Mouse (Mus musculus) intestine, embryonic 16.5 days (tissue): ENCODE results near the gene Fn1. TPM values are rescaled to one million over a fixed set of nuclear protein-coding genes. Genes with fewer than 3 reads are reported as not detected.

ENCODE experiments used
- ATAC-seq: fragments of 200-750 bp; cut with Nextera tagmentation; 2 replicates; pipeline ENCODE4 v1.8.0; 2017; ENCODE audit warnings: moderate TSS enrichment, moderate library complexity
- H3K27ac ChIP-seq: fragments of 300-500 bp; sonication (generic); 2 replicates; pipeline ENCODE4 v1.5.1; 2014; ENCODE audit warnings: mild to moderate bottlenecking, low read length
- H3K27me3 ChIP-seq: fragments of 300-500 bp; sonication (generic); replicated peaks from 2 replicates; pipeline ENCODE4 v1.6.1; 2014; ENCODE audit warnings: low read length, control low read depth, mixed read lengths; ENCODE audit not compliant: control insufficient read depth, insufficient read depth
- H3K36me3 ChIP-seq: fragments of 300-500 bp; sonication (generic); 2 replicates; pipeline ENCODE4 v1.6.1; 2014; ENCODE audit warnings: low read length, control low read depth; ENCODE audit not compliant: control insufficient read depth, insufficient read depth
- H3K4me1 ChIP-seq: fragments of 300-500 bp; sonication (generic); 2 replicates; pipeline ENCODE4 v1.6.1; 2014; ENCODE audit warnings: low read length, control low read depth, mixed read lengths; ENCODE audit not compliant: control insufficient read depth, insufficient read depth
- H3K4me2 ChIP-seq: fragments of 300-500 bp; sonication (generic); 2 replicates; pipeline ENCODE4 v1.6.1; 2014; ENCODE audit warnings: low read depth, low read length, control low read depth
- H3K4me3 ChIP-seq: fragments of 300-500 bp; sonication (generic); 2 replicates; pipeline ENCODE4 v1.5.1; 2014; ENCODE audit warnings: mild to moderate bottlenecking, low read length
- H3K9ac ChIP-seq: fragments of 300-500 bp; sonication (generic); 2 replicates; pipeline ENCODE4 v1.6.1; 2014; ENCODE audit warnings: low read depth, low read length
- H3K9me3 ChIP-seq: fragments of 300-500 bp; sonication (generic); 2 replicates; pipeline ENCODE4 v1.6.1; 2016; ENCODE audit warnings: low read length, control low read depth; ENCODE audit not compliant: control insufficient read depth
- WGBS: fragments of 180-500 bp; shearing (Covaris S2); extraction: QIAGEN DNeasy Blood & Tissue Kit; methylation state at CpG from one replicate; pipeline ENCODE4 v1.1.7; 2014; 5-methylcytosine and 5-hydroxymethylcytosine counted together
- polyA plus RNA-seq: library from polyadenylated mRNA; unstranded; fragments of >200 nt; fragmentation: Nextera tagmentation; extraction: Ambion mirVana; gene quantifications from 2 replicates; pipeline ENCODE4 v1.2.1, GENCODE M21; 2015

Fn1 gene
- polyA plus RNA-seq, 1 experiment from 2014 or later, result 63.2 TPM

- Histone ChIP-seq H3K4me3 (no peak overlapping the region), H3K27me3 (no peaks in the 10 kb centered on the region), H3K9me3 (no peaks in the 10 kb centered on the region), H3K36me3 (peaks cover 14% of the 10 kb centered on the region), H3K27ac (no peak overlapping the region), H3K9ac (no peak overlapping the region), H3K4me2 (no peak overlapping the region), H3K4me1 (no peaks in the 10 kb centered on the region)
- 95% methylated on average over 11 of the region's 11 CpGs for WGBS
- no peak for ATAC-seq
Observed at GRCm38 (mm10) chr1:71641206-71641605, 11.8 kb downstream of the Fn1 start.

DNA sequence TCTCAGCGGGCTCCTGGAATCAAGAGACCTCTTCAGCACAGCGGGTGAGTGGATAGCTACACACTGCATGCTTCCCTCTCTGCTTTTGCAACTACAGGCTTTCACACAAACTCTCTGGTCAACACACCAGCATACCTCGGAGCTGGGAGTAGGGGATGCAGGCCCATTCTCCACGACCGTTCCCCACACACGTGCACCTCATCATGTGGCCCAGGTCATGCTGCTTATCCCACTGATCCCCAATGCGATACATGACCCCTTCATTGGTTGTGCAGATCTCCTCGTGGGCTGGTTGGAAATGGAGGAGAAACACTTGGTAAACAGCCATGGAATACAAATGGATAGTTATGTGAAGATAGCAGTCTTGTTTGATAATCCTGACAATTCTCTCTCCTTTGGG is 12.8 kb downstream of the Fn1 start:
- no peak overlapping the region for H3K4me2 ChIP-seq

GRCm38 (mm10) chr1:71636665-71637064 is 16.3 kb downstream of the Fn1 start:
- Histone ChIP-seq H3K9me3 (no peaks in the 10 kb centered on the region), H3K9ac (no peak overlapping the region), H3K27ac (no peak overlapping the region), H3K27me3 (no peaks in the 10 kb centered on the region), H3K4me2 (no peak overlapping the region), H3K4me3 (no peak overlapping the region), H3K36me3 (peaks cover 9% of the 10 kb centered on the region), H3K4me1 (no peaks in the 10 kb centered on the region)
- ATAC-seq, result no peak
- 93% methylated on average over 4 of the region's 4 CpGs for WGBS

More for the DNA sequence above, 12.8 kb downstream of the Fn1 start:
- H3K9me3 ChIP-seq, result no peaks in the 10 kb centered on the region
- H3K36me3 ChIP-seq, result peaks cover 12% of the 10 kb centered on the region
- no peak overlapping the region for H3K9ac ChIP-seq
- H3K4me3 ChIP-seq, result no peak overlapping the region
- WGBS, result 94% methylated on average over 8 of the region's 8 CpGs
- H3K27ac ChIP-seq, result no peak overlapping the region
- H3K27me3 ChIP-seq, result no peaks in the 10 kb centered on the region
- no peak for ATAC-seq
- no peaks in the 10 kb centered on the region for H3K4me1 ChIP-seq

DNA sequence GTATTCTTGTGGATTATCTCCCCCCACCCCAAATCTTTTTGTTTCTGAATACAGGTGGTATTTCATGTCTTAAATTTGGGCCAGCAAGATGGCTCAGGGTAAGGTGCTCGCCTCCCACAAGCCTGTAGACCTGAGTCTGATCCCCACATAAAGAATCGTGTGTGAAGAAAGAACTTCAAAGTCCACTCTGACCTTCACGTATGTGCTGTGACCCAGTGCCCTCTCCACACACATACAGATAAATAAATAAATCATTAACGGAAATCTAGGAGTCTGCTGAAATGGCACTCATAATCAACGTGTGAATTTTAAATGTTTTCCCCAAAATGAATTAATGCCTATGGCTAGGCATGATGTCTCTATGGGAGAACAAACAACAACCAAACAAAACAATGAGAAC is 16.9 kb downstream of the Fn1 start:
- no peak overlapping the region for H3K27ac ChIP-seq
- H3K4me1 ChIP-seq, result no peaks in the 10 kb centered on the region
- H3K9ac ChIP-seq, result no peak overlapping the region
- no peaks in the 10 kb centered on the region for H3K27me3 ChIP-seq
- no peak for ATAC-seq
- H3K36me3 ChIP-seq, result peaks cover 7% of the 10 kb centered on the region
- H3K4me3 ChIP-seq, result no peak overlapping the region
- 86% methylated on average over 5 of the region's 5 CpGs for WGBS
- H3K4me2 ChIP-seq, result no peak overlapping the region
- no peaks in the 10 kb centered on the region for H3K9me3 ChIP-seq

DNA sequence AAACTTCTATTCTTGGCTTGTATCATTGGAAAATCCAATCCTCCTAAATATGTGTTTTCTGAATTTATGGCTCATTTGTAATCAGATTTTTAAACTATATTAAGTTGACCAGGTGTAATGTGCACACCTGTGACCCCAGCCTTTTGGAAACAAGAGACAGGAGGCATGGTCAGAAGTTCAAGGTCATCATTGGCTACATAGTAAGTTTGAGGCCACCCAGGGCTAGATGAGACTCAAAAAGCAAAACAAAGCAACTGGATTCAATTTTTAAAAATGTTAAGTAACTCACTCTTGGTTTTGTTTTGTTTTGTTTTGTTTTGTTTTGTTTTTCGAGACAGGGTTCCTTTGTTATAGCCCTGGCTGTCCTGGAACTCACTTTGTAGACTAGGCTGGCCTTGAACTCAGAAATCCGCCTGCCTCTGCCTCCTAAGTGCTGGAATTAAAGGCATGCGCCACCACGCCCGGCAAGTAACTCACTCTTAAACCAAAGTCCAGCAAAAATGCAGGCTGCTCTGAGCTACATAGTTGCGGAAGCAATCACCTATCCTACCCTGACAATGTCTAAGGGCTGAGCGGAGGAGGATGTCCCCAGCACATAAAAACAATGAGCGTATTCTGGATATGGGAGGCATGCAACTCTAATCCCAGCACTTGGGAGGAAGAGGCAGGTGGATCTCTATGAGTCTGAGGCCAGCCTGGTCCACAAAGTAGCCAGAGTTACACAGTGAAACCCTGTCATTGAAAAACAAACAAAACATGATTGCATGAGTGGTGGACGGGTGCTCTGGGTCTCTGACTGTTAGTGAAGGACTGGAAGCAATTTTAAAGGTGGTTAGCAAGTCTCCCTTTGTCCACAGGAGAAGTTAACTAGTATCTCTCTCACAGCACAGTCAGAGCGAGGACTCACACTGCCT is 17.6 kb downstream of the Fn1 start:
- Histone ChIP-seq H3K9me3 (no peaks in the 10 kb centered on the region), H3K9ac (no peak overlapping the region), H3K4me2 (no peak overlapping the region), H3K27ac (no peak overlapping the region), H3K36me3 (peaks cover 5% of the 10 kb centered on the region; the same call in 1 of the 2 replicates), H3K4me1 (peaks cover 3% of the 10 kb centered on the region; the same call in 1 of the 2 replicates), H3K4me3 (no peak overlapping the region), H3K27me3 (no peaks in the 10 kb centered on the region)
- no peak for ATAC-seq
- 92% methylated on average over 10 of the region's 10 CpGs for WGBS

DNA sequence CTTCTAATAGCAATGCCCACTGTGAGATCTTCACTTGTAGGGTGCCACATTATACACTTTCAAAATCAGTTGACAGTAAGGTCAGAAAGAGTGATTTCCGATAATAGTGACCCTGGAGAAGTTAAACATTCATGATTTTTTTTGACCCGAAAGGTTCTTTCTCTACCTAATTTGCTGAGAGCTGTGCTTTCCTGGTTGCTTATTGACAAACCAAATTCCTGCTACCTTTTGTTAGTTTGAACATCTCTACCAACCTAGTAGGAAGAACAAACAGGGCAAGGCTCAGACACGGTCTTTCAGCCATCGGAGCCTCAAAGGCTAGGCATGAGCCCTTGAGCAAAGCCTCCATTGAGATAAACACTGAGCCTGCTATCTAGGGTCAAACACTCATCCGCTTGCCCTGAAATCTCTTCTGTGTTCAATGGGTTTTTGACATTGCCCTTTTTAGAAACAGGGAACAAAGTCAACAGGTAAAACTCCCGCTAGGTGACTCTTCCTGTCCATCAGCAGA is 18.5 kb downstream of the Fn1 start:
- Histone ChIP-seq H3K9ac (no peak overlapping the region), H3K4me1 (peaks cover 3% of the 10 kb centered on the region; the same call in 1 of the 2 replicates), H3K9me3 (no peaks in the 10 kb centered on the region), H3K4me2 (no peak overlapping the region), H3K27ac (no peak overlapping the region), H3K27me3 (no peaks in the 10 kb centered on the region), H3K36me3 (peaks cover 5% of the 10 kb centered on the region; the same call in 1 of the 2 replicates), H3K4me3 (no peak overlapping the region)
- no peak for ATAC-seq
- 80% methylated on average over 6 of the region's 6 CpGs for WGBS

DNA sequence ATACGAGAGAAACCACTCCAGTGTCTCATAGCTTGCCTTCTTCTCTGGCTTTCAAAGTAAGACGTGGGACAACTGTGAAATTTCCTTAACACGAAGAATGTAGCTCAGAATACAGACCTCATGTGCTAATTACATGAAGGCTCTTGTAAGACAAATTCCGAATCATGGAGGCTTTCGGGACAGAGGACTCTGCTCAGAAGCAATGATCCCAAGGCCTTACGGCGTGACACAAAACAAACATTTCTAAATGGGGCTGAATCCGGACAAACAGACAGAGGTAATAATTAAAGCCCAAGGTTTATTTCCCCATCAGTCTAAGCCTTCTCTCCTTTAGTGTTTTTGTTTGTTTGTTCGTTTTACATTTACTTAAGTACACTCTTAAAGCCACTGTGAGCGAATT is 20.6 kb downstream of the Fn1 start:
- ATAC-seq, result no peak
- no peaks in the 10 kb centered on the region for H3K27me3 ChIP-seq
- no peaks in the 10 kb centered on the region for H3K9me3 ChIP-seq
- H3K27ac ChIP-seq, result no peak overlapping the region
- H3K9ac ChIP-seq, result no peak overlapping the region
- WGBS, result 84% methylated on average over 10 of the region's 10 CpGs
- no peak overlapping the region for H3K4me3 ChIP-seq
- peaks cover 3% of the 10 kb centered on the region; the same call in 1 of the 2 replicates for H3K4me1 ChIP-seq
- peaks cover 5% of the 10 kb centered on the region; the same call in 1 of the 2 replicates for H3K36me3 ChIP-seq
- no peak overlapping the region for H3K4me2 ChIP-seq

DNA sequence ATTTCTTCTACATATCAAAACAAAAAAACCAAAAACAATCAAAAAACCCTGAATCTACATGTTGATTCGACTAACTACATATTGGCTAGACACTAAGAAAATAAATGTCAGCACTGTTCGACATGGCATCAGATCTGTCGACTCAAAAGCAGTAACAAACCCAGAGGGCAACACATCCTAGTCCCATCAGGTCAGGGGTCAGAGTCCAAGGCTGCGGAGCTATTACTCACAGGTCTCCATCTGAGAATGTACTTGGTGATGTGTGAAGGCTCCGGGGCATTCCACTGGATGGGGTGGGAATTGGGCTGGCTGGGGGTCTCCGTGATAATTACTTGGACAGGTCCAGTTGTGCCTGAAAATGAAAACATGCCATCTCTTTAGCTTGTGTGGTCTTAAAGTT is 21.2 kb downstream of the Fn1 start:
- Histone ChIP-seq H3K9ac (no peak overlapping the region), H3K27ac (no peak overlapping the region), H3K4me3 (no peak overlapping the region), H3K4me1 (peaks cover 3% of the 10 kb centered on the region; the same call in 1 of the 2 replicates), H3K27me3 (no peaks in the 10 kb centered on the region), H3K4me2 (no peak overlapping the region), H3K36me3 (peaks cover 8% of the 10 kb centered on the region), H3K9me3 (no peaks in the 10 kb centered on the region)
- 87% methylated on average over 6 of the region's 6 CpGs for WGBS
- no peak for ATAC-seq

DNA sequence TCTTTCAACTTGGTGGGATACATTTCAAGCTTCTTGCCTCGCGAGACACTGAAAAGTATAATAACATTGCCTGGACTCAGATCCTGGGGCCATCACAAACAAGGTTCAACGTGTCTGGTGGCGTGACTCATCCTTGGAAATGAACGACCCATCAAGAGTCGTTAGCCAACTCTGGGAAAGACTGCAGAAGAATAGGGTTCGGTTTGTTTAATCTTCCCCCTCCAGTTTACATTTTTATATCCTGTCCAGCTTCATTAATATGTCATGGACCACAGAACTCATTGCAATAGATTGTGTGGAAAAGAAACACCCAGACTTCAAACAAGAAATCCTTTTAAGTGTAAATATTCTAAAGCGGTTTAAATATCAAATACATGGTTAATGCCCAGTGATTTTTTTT is 22.8 kb downstream of the Fn1 start:
- H3K9ac ChIP-seq, result no peak overlapping the region
- H3K27me3 ChIP-seq, result no peaks in the 10 kb centered on the region
- ATAC-seq, result no peak
- H3K4me3 ChIP-seq, result no peak overlapping the region
- WGBS, result 52% methylated on average over 8 of the region's 8 CpGs
- H3K27ac ChIP-seq, result no peak overlapping the region
- no peaks in the 10 kb centered on the region for H3K9me3 ChIP-seq
- H3K36me3 ChIP-seq, result peaks cover 5% of the 10 kb centered on the region
- no peak overlapping the region for H3K4me2 ChIP-seq
- peaks cover 3% of the 10 kb centered on the region; the same call in 1 of the 2 replicates for H3K4me1 ChIP-seq
